Mouse (Mus musculus): Measurements from ENCODE around the gene Kif16b.

The Kif16b gene

GRCm38 (mm10) chr2:142900862-142901805 is at the start of gene Kif16b:
Kif16b (minus strand) TSS chr2:142901531.
- DNase-seq (ENCODE audit: low spot score) = peak; percentile 67

DNA sequence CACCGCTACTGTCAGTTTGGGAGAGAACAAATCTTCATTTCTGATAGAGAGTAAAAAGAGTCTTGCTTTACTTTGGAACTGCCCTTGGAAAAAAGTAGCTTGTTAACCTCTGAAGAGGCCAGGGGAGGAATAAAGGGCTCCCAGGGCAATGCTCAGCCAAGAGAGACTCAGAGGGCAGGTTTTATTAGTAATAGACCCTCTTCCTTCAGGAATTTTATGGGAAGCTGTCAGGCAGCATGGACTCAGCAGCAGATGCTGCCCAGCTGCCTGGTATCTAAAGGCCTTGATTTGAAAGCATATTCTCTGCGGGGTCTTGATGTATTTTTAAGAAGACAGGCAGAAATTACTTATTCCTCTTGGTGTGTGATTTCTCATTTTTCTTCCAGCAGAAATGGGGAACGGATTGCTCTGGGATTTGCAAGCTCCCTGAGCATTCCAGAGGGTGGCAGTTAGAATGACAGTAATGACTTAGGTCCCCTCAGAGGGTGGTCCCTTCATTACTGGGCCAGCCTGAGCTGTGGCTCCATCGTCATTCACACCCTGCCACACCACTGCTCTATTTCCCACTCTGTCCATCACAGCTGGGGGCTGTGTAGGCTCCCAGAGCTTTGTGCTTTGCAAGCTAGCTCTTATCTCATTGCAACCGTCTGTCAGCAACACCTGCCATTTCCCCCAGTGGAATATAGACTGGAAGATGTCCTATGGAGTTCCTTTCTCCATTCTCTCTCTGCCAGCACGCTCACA is 39.7 kb upstream of the Kif16b start:
- DNase-seq (ENCODE audit: low spot score) = no peak

DNA sequence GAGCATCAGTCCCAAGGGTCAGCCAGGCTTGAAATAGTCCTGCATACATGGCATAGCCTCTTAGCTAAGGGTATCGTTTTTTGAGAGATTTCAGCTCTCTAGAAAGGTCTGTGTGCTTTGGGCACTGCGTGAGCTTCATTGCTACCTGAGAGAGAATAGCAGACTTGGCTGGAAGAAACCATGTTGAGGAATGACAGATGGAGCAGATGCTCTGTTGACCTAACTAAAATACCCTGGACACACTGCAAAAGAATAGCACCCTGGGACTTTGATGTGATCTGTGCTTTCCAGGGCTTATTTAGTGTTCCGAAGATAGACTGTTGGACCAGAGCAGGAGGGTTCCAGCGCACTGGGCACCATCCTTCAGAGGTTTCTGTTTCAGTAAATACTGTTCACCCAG is 29.1 kb upstream of the Kif16b start:
- DNase-seq (ENCODE audit: low spot score) = no peak

GRCm38 (mm10) chr2:142929226-142930112 is 28.1 kb upstream of the Kif16b start:
- DNase-seq (ENCODE audit: low spot score) = no peak

GRCm38 (mm10) chr2:142910808-142911388 is 9.6 kb upstream of the Kif16b start:
- no peak for DNase-seq (ENCODE audit: low spot score)

- no peak for DNase-seq (ENCODE audit: low spot score)
Measured at GRCm38 (mm10) chr2:142909213-142909612, 7.9 kb upstream of the Kif16b start.

DNA sequence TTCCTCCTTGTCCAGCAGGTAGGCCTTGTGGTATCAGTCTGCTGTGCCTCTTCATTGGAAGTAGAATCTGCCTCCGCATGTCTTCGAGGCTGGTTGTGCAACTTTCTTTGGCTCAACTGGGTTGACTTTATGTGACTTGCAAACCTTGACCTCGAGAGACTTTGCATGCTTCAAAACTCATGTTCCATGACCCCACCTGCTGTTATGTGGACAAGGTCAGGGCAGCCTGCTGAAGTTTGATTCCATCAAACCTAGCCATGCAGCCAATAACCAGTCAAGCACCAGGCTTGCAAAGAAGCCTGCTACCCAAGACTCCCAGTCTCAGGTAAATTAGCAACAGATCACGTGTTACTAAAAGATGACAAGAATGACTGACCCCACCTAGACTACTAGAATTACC is 5.7 kb upstream of the Kif16b start:
- no peak for DNase-seq (ENCODE audit: low spot score)

GRCm38 (mm10) chr2:142902905-142903895 is 1.9 kb upstream of the Kif16b start:
- DNase-seq (ENCODE audit: low spot score) = peak; percentile 89

DNA sequence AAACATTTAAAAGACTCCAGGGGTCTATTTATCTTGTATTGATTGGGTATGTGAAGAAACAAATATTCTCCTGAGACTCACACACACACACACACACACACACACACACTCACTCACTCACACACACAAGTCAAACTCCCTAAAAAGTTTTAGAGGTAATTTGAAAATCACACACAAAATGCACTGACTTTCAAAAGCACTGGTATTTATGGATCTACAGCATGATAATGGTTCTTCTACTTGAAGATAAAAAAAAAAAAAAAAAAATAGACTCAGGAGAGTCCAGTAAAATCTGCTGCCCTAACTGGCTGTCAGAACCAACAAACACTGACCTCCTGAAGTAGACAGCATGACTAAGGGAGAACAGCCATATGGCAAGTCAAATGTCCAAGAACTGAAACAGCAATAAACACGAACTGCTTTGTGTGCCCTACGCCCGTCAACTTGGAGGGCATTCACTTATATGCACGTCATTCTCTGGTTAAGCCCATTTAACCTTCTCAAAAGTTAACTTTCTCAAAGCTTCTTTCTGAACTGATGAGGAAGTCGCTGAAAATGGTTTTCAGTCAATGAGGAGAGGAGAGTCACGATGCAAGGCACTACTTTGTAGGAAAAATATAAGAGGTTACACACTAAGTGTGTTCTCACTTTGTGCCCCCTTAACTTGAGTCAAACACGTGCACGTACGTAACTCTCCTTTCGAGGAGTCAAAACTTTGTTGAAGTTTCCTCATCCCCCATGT is 1.0 kb downstream of the Kif16b start:
- DNase-seq (ENCODE audit: low spot score) = no peak

DNA sequence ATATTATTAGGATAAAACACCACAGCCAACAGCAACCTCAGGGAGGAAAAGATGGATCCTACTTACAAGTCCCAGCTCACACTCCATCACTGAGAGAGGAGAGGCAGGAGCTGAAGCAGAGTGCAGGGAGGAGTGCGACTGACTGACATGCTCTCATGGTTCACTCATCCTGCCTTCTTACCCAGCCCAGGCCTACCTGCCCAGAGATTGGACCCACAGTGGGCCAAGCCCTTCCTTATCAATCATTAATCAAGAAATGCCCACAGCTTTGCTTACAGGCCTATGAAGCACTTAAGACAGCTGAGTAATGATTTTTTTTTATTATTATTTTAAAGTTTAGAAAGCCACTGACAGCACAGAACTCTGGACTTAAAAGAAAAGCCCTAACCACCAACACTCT is 7.6 kb downstream of the Kif16b start:
- no peak for DNase-seq (ENCODE audit: low spot score)

DNA sequence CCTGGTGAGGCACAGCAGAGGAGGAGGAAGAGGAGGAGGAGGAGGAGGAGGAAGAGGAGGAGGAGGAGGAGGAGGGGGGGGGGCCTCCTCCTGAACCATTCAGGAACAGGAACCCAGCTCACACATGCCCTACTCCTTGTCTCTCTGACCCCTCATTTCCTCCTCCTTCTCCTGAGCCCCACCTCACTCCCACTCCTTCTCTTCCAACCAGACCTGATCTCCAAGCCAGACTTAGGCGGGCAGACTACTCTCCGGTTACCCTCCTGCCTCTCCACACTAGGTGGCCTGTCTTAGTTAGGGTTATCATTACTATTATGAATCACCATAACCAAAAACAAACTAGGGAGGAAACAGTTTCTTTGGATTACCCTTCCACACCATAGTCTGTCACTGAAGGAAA is 10.0 kb downstream of the Kif16b start:
- DNase-seq (ENCODE audit: low spot score) = no peak

DNA sequence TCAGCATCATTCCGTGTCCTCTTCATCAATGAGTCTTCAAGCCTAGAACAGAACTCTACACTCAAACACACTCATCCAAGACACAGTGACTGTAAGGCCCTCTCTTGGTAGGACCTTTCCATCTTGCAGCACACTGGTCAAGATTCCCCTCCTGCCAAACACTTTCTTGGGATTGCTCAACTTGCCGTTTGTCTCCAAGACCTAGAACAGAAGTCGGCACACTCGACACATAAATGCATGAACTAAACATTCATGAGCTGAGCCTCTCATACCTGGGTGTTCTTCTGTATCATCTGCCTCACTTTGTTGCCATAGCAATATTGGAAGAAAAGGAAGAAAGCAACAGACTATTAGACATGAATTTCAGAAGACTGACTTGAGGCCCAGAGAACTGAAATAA is 16.9 kb downstream of the Kif16b start:
- no peak for DNase-seq (ENCODE audit: low spot score)

DNA sequence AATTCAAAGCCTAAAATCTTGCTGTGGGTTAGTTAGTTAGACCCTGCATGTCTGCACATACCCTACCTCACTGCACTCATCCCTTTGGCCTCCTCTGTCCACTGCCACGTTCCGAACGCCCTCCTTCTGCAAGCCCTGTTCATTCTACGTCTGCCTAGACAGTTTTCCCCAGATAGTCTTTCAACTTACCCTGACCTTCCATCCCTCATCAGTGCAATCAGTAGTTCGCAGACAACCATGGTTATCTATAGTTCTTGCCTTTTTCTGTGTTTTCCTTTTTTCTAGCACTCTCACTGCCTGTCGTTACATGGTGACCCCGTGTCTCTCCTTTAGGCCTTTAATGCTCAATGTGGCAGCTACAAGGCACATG is 17.7 kb downstream of the Kif16b start:
- no peak for DNase-seq (ENCODE audit: low spot score)

GRCm38 (mm10) chr2:142882871-142883624 is 18.3 kb downstream of the Kif16b start:
- no peak for DNase-seq (ENCODE audit: low spot score)

- DNase-seq (ENCODE audit: low spot score) = no peak
Measured at GRCm38 (mm10) chr2:142882466-142882865, 18.9 kb downstream of the Kif16b start.

DNA sequence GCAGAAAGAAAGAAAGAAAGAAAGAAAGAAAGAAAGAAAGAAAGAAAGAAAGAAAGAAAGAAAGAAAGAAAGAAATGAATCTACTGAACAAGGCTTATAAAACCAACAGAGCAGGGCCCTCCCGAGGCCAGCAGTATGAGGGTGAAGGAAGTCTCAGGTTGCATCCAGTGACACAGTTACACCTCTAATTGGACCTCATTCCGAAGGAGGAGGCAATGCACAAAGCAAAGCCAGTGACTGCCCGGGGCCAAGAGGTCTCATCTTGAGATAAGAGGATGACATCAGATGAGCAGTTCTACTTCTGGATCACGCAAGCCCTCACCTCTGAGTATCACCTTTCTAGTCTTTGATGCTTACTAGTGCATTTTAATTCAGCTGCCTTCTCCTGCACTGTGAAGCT is 20.2 kb downstream of the Kif16b start:
- DNase-seq (ENCODE audit: low spot score) = no peak

DNA sequence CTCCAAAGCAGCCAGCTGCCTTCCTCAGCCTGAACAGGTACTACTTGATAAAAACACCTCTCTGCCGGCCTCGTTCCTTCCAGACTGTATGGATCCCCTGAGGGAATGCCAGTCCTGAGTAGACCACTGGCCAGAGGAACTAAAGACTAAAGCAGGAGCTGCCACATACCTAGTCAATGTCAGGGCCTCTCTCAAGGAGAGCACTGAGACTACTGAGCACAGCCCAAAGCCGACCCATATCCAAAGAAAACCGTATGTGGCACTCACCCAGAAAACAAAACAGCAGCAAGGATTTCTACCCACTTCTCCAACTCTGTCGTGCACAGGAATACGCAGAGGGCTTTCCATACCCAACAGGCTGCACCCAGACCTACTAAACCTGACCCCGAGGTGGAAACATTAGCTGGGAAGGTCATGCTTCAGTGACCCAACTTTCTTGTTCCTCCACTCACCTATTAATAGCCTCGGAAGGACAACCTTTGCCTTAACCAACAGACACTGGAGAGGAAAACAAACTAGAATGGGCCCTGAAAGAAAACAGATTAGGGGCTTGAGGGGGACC is 22.0 kb downstream of the Kif16b start:
- DNase-seq (ENCODE audit: low spot score) = no peak

DNA sequence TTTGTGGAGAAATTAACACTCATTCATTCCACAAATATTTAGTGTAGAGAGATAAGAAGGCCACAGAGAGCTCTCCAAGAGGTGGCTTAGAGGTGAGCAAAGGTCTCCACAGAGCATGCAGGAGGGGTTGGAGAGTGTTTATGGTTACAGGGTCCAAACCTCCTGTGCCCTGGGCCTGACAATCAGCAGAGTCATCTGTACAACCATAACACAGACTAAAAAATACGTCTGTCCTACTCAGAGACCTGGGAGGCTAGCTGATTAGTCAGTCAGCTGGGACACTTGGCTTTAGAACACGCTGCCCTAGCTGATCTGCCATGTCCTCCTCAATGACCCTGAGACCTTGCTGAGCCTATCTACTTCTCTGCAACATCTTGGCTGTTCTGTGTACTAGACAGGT is 24.7 kb downstream of the Kif16b start:
- no peak for DNase-seq (ENCODE audit: low spot score)

GRCm38 (mm10) chr2:142875936-142876335 is 25.4 kb downstream of the Kif16b start:
- DNase-seq (ENCODE audit: low spot score) = no peak

Data from layer of hippocampus, adult 9-10 months (tissue).